Mouse (Mus musculus) fibroblast of lung, adult 2 months (primary cell): ENCODE measurements around the gene Tmem30c.

Experiments used
- DNase-seq: peaks from one replicate; pipeline ENCODE4 v3.0.0-alpha.2; 2011; ENCODE audit warnings: low read depth

Tmem30c gene

GRCm38 (mm10) chr16:57295216-57295934 is 2.7 kb upstream of the Tmem30c start:
- DNase-seq: no peak

GRCm38 (mm10) chr16:57292296-57292695 is 369 bp downstream of the Tmem30c start:
- no peak for DNase-seq

GRCm38 (mm10) chr16:57291696-57292095 is 969 bp downstream of the Tmem30c start:
- no peak for DNase-seq

- DNase-seq: peak; percentile 34
Observed at GRCm38 (mm10) chr16:57281417-57281816, 11.2 kb downstream of the Tmem30c start.

- no peak for DNase-seq
Observed at GRCm38 (mm10) chr16:57280221-57281217, 12.1 kb downstream of the Tmem30c start.

GRCm38 (mm10) chr16:57278976-57279626 is 13.6 kb downstream of the Tmem30c start:
- DNase-seq: no peak

GRCm38 (mm10) chr16:57269751-57270150 is 22.9 kb downstream of the Tmem30c start:
- DNase-seq: no peak

- no peak for DNase-seq
Observed at GRCm38 (mm10) chr16:57268058-57268841, 24.4 kb downstream of the Tmem30c start.

GRCm38 (mm10) chr16:57267068-57267467 is 25.6 kb downstream of the Tmem30c start:
- DNase-seq: no peak

GRCm38 (mm10) chr16:57260152-57260551 is 32.5 kb downstream of the Tmem30c start:
- no peak for DNase-seq

GRCm38 (mm10) chr16:57259356-57260083 is 33.1 kb downstream of the Tmem30c start:
- no peak for DNase-seq

GRCm38 (mm10) chr16:57251589-57252421 is 40.9 kb downstream of the Tmem30c start:
- no peak for DNase-seq

GRCm38 (mm10) chr16:57250991-57251390 is 41.7 kb downstream of the Tmem30c start:
- no peak for DNase-seq

- no peak for DNase-seq
Observed at GRCm38 (mm10) chr16:57247464-57247863, 45.2 kb downstream of the Tmem30c start.

- no peak for DNase-seq
Observed at GRCm38 (mm10) chr16:57246596-57246995, 46.1 kb downstream of the Tmem30c start.

- no peak for DNase-seq
Observed at GRCm38 (mm10) chr16:57243858-57244248, 48.8 kb downstream of the Tmem30c start.

- DNase-seq: no peak
Observed at GRCm38 (mm10) chr16:57243205-57243857, 49.3 kb downstream of the Tmem30c start.

GRCm38 (mm10) chr16:57242857-57243204 is 49.8 kb downstream of the Tmem30c start:
- DNase-seq: no peak

GRCm38 (mm10) chr16:57235871-57236510 is 56.7 kb downstream of the Tmem30c start:
- DNase-seq: no peak
